Mouse (Mus musculus): ENCODE data around the gene Ank2. TPM values are rescaled to one million over a fixed set of nuclear protein-coding genes. Genes with fewer than 3 reads are reported as not detected.

Ank2 gene
- polyA plus RNA-seq, 1 experiment: not detected

GRCm38 (mm10) chr3:127460891-127461437 is 38.2 kb downstream of the Ank2 start:
- no peaks in the 10 kb centered on the region for H3K9me3 ChIP-seq
- peaks cover 3% of the 10 kb centered on the region for H3K27me3 ChIP-seq (replicated peaks)
- H3K4me3 ChIP-seq (replicated peaks): no peak overlapping the region
- no peaks in the 10 kb centered on the region; the same call in 1 of the 2 replicates for H3K4me1 ChIP-seq
- H3K36me3 ChIP-seq (replicated peaks; ENCODE audit: low read length): no peaks in the 10 kb centered on the region
- no peak for TF ChIP-seq GATA1 (IDR thresholded peaks at IDR 0.05; ENCODE audit: borderline replicate concordance, low read length)
- TF ChIP-seq FLI1 (IDR thresholded peaks at IDR 0.05; ENCODE audit: low read length): no peak

- H3K36me3 ChIP-seq (replicated peaks; ENCODE audit: low read length): no peaks in the 10 kb centered on the region
- H3K4me1 ChIP-seq: no peaks in the 10 kb centered on the region; the same call in 1 of the 2 replicates
- H3K27me3 ChIP-seq (replicated peaks): peaks cover 3% of the 10 kb centered on the region
- no peak for TF ChIP-seq FLI1 (IDR thresholded peaks at IDR 0.05; ENCODE audit: low read length)
- TF ChIP-seq GATA1 (IDR thresholded peaks at IDR 0.05; ENCODE audit: borderline replicate concordance, low read length): no peak
- no peaks in the 10 kb centered on the region for H3K9me3 ChIP-seq
- no peak overlapping the region for H3K4me3 ChIP-seq (replicated peaks)
These were observed 39.3 kb downstream of the Ank2 start for GRCm38 (mm10) chr3:127459858-127460257.

- Histone ChIP-seq H3K27me3 (replicated peaks) (peaks cover 3% of the 10 kb centered on the region), H3K9me3 (no peaks in the 10 kb centered on the region), H3K36me3 (replicated peaks; ENCODE audit: low read length) (no peaks in the 10 kb centered on the region), H3K4me3 (replicated peaks) (no peak overlapping the region), H3K4me1 (no peaks in the 10 kb centered on the region; the same call in 1 of the 2 replicates)
- TF ChIP-seq FLI1 (IDR thresholded peaks at IDR 0.05; ENCODE audit: low read length) (no peak), GATA1 (IDR thresholded peaks at IDR 0.05; ENCODE audit: borderline replicate concordance, low read length) (no peak)
These were observed 40.2 kb downstream of the Ank2 start for GRCm38 (mm10) chr3:127458925-127459324.

DNA sequence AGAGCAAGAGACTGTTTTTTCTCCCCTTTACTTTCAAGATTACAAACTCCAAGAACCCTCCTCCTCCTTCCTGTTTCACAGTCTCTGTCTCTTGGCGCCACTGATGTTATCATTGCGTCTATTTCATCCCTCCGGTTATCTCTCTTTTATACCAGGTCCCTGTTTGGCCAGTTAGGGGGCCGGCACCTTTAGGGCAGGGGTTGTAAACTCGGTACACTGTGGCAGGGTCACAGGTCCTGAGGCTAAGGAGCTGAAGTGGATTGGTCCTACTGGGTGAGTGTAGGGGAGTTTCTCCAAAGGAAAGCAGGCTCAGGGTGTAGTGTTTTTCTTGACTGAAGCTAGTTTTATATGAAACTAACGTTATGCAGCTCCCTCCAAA is 40.7 kb downstream of the Ank2 start:
- no peak for TF ChIP-seq GATA1 (IDR thresholded peaks at IDR 0.05; ENCODE audit: borderline replicate concordance, low read length)
- TF ChIP-seq FLI1 (IDR thresholded peaks at IDR 0.05; ENCODE audit: low read length): no peak

DNA sequence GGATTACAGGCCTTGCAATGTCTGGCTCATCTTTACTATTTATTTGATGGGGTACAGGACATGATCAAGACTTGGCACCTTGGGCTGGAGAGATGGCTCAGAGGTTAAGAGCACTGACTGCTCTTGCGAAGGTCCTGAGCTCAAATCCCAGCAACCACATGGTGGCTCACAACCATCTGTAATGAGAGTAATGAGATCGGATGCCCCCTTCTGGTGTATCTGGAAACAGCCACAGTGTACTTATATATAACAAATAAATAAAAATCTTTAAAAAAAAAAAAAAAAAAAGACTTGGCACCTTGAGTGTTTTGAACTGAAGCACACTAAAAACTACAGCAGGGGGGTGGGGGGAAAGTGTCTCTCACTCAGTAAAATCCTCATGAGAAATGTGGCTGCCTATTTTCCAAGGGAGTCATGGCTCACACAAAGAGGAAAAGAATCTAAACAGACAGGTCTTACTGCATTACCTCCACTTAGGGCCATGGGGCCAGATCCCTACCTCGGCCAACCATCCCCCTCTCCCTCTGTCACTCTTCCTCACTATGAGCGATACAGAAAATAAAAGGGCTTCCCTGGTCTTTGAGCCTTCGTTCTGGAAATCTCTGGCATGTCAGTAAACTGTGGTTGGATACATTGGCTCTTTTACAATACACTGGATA is 41.3 kb downstream of the Ank2 start:
- Histone ChIP-seq H3K36me3 (replicated peaks; ENCODE audit: low read length) (no peaks in the 10 kb centered on the region), H3K9me3 (no peaks in the 10 kb centered on the region), H3K4me3 (replicated peaks) (no peak overlapping the region), H3K4me1 (no peaks in the 10 kb centered on the region; the same call in 1 of the 2 replicates), H3K27me3 (replicated peaks) (peaks cover 3% of the 10 kb centered on the region)
- no peak for TF ChIP-seq FLI1 (IDR thresholded peaks at IDR 0.05; ENCODE audit: low read length)
- TF ChIP-seq GATA1 (IDR thresholded peaks at IDR 0.05; ENCODE audit: borderline replicate concordance, low read length): no peak

More for the DNA sequence above, 40.7 kb downstream of the Ank2 start:
- Histone ChIP-seq H3K4me3 (replicated peaks) (no peak overlapping the region), H3K9me3 (no peaks in the 10 kb centered on the region), H3K4me1 (no peaks in the 10 kb centered on the region; the same call in 1 of the 2 replicates), H3K27me3 (replicated peaks) (peaks cover 3% of the 10 kb centered on the region), H3K36me3 (replicated peaks; ENCODE audit: low read length) (no peaks in the 10 kb centered on the region)

GRCm38 (mm10) chr3:127453738-127454137 is 45.4 kb downstream of the Ank2 start:
- Histone ChIP-seq H3K9me3 (no peaks in the 10 kb centered on the region), H3K36me3 (replicated peaks; ENCODE audit: low read length) (no peaks in the 10 kb centered on the region), H3K4me3 (replicated peaks) (no peak overlapping the region), H3K27me3 (replicated peaks) (peaks cover 4% of the 10 kb centered on the region), H3K4me1 (no peaks in the 10 kb centered on the region)
- TF ChIP-seq FLI1 (IDR thresholded peaks at IDR 0.05; ENCODE audit: low read length) (no peak), GATA1 (IDR thresholded peaks at IDR 0.05; ENCODE audit: borderline replicate concordance, low read length) (no peak)

GRCm38 (mm10) chr3:127453254-127453653 is 45.9 kb downstream of the Ank2 start:
- Histone ChIP-seq H3K9me3 (no peaks in the 10 kb centered on the region), H3K27me3 (replicated peaks) (peaks cover 4% of the 10 kb centered on the region), H3K36me3 (replicated peaks; ENCODE audit: low read length) (no peaks in the 10 kb centered on the region), H3K4me3 (replicated peaks) (no peak overlapping the region), H3K4me1 (no peaks in the 10 kb centered on the region)
- TF ChIP-seq GATA1 (IDR thresholded peaks at IDR 0.05; ENCODE audit: borderline replicate concordance, low read length): no peak
- no peak for TF ChIP-seq FLI1 (IDR thresholded peaks at IDR 0.05; ENCODE audit: low read length)

- no peaks in the 10 kb centered on the region for H3K9me3 ChIP-seq
- H3K4me1 ChIP-seq: no peaks in the 10 kb centered on the region
- no peak for TF ChIP-seq FLI1 (IDR thresholded peaks at IDR 0.05; ENCODE audit: low read length)
- TF ChIP-seq GATA1 (IDR thresholded peaks at IDR 0.05; ENCODE audit: borderline replicate concordance, low read length): no peak
- peaks cover 4% of the 10 kb centered on the region for H3K27me3 ChIP-seq (replicated peaks)
- no peaks in the 10 kb centered on the region for H3K36me3 ChIP-seq (replicated peaks; ENCODE audit: low read length)
- no peak overlapping the region for H3K4me3 ChIP-seq (replicated peaks)
These were observed 46.9 kb downstream of the Ank2 start for GRCm38 (mm10) chr3:127452233-127452632.

- Histone ChIP-seq H3K9me3 (no peaks in the 10 kb centered on the region), H3K4me3 (replicated peaks) (no peak overlapping the region), H3K4me1 (no peaks in the 10 kb centered on the region), H3K36me3 (replicated peaks; ENCODE audit: low read length) (no peaks in the 10 kb centered on the region), H3K27me3 (replicated peaks) (peaks cover 4% of the 10 kb centered on the region)
- no peak for TF ChIP-seq GATA1 (IDR thresholded peaks at IDR 0.05; ENCODE audit: borderline replicate concordance, low read length)
- no peak for TF ChIP-seq FLI1 (IDR thresholded peaks at IDR 0.05; ENCODE audit: low read length)
These were observed 47.4 kb downstream of the Ank2 start for GRCm38 (mm10) chr3:127451741-127452140.

GRCm38 (mm10) chr3:127451070-127451469 is 48.1 kb downstream of the Ank2 start:
- H3K27me3 ChIP-seq (replicated peaks): peaks cover 4% of the 10 kb centered on the region
- no peaks in the 10 kb centered on the region for H3K9me3 ChIP-seq
- no peak for TF ChIP-seq GATA1 (IDR thresholded peaks at IDR 0.05; ENCODE audit: borderline replicate concordance, low read length)
- no peak for TF ChIP-seq FLI1 (IDR thresholded peaks at IDR 0.05; ENCODE audit: low read length)
- no peak overlapping the region for H3K4me3 ChIP-seq (replicated peaks)
- H3K4me1 ChIP-seq: peaks cover 3% of the 10 kb centered on the region; the same call in 1 of the 2 replicates
- H3K36me3 ChIP-seq (replicated peaks; ENCODE audit: low read length): no peaks in the 10 kb centered on the region
